Mouse (Mus musculus) midbrain, embryonic 10.5 days (tissue): ENCODE results near the gene Tas2r136. TPM values are rescaled to one million over a fixed set of nuclear protein-coding genes. Genes with fewer than 3 reads are reported as not detected.
A peak's percentile ranks its signal among the peaks of the same experiment; 100 is the strongest.

Experiments used
- DNase-seq: peaks from one replicate; pipeline ENCODE4 v3.0.0-alpha.2; 2017; ENCODE audit warnings: low spot score
- H3K27ac ChIP-seq: fragments of 300-500 bp; sonication (generic); replicated peaks from 2 replicates; pipeline ENCODE4 v1.5.1; 2016; ENCODE audit warnings: mild to moderate bottlenecking
- H3K27me3 ChIP-seq: fragments of 300-500 bp; sonication (generic); 2 replicates; pipeline ENCODE4 v1.6.1; 2016; ENCODE audit warnings: low read depth, mild to moderate bottlenecking; ENCODE audit not compliant: poor library complexity, severe bottlenecking
- H3K36me3 ChIP-seq: fragments of 300-500 bp; sonication (generic); 2 replicates; pipeline ENCODE4 v1.6.1; 2016; ENCODE audit warnings: mild to moderate bottlenecking, moderate library complexity
- H3K4me1 ChIP-seq: fragments of 300-500 bp; sonication (generic); 2 replicates; pipeline ENCODE4 v1.6.1; 2016
- H3K4me3 ChIP-seq: fragments of 300-500 bp; sonication (generic); 2 replicates; pipeline ENCODE4 v1.5.1; 2016; ENCODE audit warnings: mild to moderate bottlenecking, moderate library complexity
- H3K9me3 ChIP-seq: fragments of 300-500 bp; sonication (generic); replicated peaks from 2 replicates; pipeline ENCODE4 v1.6.1; 2016; ENCODE audit warnings: mild to moderate bottlenecking
- WGBS: fragments of 180-500 bp; shearing (Covaris S2); methylation state at CpG from one replicate; pipeline ENCODE4 v1.1.7; 2016; 5-methylcytosine and 5-hydroxymethylcytosine counted together
- polyA plus RNA-seq: library from polyadenylated mRNA; unstranded; fragments of >200 nt; fragmentation: Nextera tagmentation; extraction: Ambion mirVana; gene quantifications from 2 replicates; pipeline ENCODE4 v1.2.1, GENCODE M21; 2016

The Tas2r136 gene
- not detected in 2 replicates for polyA plus RNA-seq

DNA sequence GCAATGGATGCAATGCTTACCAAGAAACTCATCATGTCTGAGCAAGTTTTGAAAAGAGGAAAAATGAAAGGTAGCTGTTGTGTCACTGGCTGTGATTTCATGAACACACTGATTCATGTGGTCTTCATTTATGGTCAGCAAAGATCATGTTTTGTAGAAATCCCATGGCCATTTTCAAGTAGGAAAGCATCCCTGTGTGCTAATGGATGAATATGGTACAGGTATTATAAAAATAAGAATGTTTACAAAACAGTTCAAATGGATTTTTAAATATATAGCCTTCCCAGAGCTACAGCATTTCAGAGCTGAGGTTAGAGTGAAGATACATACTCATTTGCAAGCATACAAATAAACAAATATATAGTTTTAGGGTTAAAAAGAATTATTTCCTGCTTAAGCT is at the start of gene Tas2r136:
Tas2r136 (minus strand) TSS at position 101 of the 400 bp plus-strand sequence.
- Histone ChIP-seq H3K9me3 (no peaks in the 10 kb centered on the region), H3K4me3 (no peak within 1 kb of the TSS), H3K27ac (no peak within 1 kb of the TSS), H3K36me3 (no peaks in the 10 kb centered on the region), H3K27me3 (no peaks in the 10 kb centered on the region), H3K4me1 (no peaks in the 10 kb centered on the region)
- no peak for DNase-seq

DNA sequence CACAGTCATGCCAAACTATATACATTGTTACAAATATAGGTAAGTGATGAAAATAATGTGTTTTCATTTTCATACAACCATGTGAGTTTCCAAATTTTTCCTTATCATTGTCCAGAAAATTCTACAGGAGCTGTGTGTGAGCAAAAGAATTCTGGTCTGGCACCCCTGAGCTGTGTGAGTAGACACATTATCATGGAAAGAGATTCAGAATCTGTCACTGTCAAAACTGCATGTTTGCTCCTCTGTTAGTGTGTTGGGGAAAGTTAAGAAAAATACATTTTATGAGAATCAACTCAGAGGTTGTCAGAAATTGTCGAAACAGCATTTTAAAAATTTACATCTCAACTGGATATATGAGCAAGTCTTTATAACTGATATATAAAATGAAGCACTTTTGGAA is 24.6 kb upstream of the Tas2r136 start, which contains the start of gene Tas2r117:
Tas2r117 (plus strand) TSS at position 301 of the 400 bp plus-strand sequence.
- DNase-seq, result no peak
- WGBS, result 95% methylated on average over 1 of the region's 1 CpGs
- H3K4me3 ChIP-seq, result no peak within 1 kb of the TSS

DNA sequence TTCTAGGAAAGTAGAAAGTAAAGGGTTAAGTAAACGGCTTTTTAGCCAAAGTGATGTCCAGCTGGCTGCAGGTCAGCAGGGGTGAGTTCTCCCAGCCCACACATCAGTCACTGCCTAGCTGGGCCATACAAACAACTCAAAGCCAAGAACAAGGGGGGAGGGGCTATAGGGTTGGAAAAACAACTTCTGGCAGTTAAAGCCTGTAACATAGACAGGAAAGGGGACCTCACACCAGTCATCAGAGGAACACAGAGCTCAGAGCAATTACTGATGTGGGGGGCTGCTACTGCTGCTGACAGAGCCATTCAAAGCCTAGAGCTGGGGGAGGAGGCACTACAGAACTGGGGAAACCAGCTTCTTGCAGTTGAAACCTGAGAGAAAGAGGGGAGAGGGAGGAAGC is 17.4 kb upstream of the Tas2r136 start:
- Histone ChIP-seq H3K4me1 (no peaks in the 10 kb centered on the region), H3K36me3 (no peaks in the 10 kb centered on the region), H3K27ac (no peak overlapping the region), H3K4me3 (no peak overlapping the region), H3K9me3 (peaks cover 38% of the 10 kb centered on the region), H3K27me3 (no peaks in the 10 kb centered on the region)
- peak; percentile 14 for DNase-seq
- WGBS, result 47% methylated on average over 1 of the region's 1 CpGs

More for the DNA sequence above, 24.6 kb upstream of the Tas2r136 start, which contains the start of gene Tas2r117:
- no peak within 1 kb of the TSS for H3K27ac ChIP-seq
- no peaks in the 10 kb centered on the region for H3K27me3 ChIP-seq
- H3K9me3 ChIP-seq, result no peaks in the 10 kb centered on the region
- H3K36me3 ChIP-seq, result no peaks in the 10 kb centered on the region
- no peaks in the 10 kb centered on the region for H3K4me1 ChIP-seq

DNA sequence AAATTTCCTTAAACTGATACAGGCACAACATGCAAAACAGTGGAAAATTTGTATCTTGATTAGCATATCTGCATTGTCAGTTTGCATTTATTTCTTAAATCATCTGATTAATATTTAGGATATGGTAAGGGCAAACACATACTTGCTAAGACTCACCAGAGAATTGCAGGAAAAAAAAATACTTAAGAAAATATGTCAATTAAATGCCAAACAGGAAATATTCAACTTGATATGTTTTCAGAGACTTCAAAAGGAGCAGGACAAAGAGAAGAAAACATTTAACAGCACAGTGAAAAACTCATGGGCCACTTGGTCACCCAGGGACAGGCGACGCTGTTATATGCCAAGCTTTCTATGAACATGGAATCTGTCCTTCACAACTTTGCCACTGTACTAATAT is 16.1 kb downstream of the Tas2r136 start, which contains the start of gene Tas2r102:
Tas2r102 (plus strand) TSS at position 301 of the 400 bp plus-strand sequence.
- DNase-seq, result no peak

DNA sequence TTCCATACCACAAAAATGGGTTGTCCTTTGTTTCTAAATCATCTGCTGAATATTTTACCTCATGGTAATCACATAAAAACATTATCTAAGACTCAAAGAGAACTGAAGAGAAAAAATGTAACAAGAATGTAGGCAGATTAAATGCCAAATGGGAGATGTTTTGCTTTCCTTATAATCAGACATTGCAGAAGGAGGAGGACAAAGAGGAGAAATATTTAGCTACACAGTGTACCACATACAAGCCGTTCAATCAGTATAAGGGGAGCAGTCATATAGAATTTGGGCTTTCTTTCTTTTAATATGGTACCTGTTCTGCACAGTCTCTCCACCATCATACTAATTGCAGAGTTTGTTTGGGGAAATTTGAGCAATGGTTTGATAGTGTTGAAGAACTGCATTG is 23.5 kb downstream of the Tas2r136 start, which contains the start of gene Tas2r124:
Tas2r124 (plus strand) TSS at position 301 of the 400 bp plus-strand sequence.
- Histone ChIP-seq H3K4me1 (no peaks in the 10 kb centered on the region), H3K4me3 (no peak within 1 kb of the TSS), H3K27me3 (no peaks in the 10 kb centered on the region), H3K36me3 (no peaks in the 10 kb centered on the region), H3K27ac (no peak within 1 kb of the TSS), H3K9me3 (no peaks in the 10 kb centered on the region)
- no peak for DNase-seq
- WGBS, result 85% methylated on average over 1 of the region's 1 CpGs

More for the DNA sequence above, 16.1 kb downstream of the Tas2r136 start, which contains the start of gene Tas2r102:
- no peaks in the 10 kb centered on the region for H3K27me3 ChIP-seq
- H3K9me3 ChIP-seq, result no peaks in the 10 kb centered on the region
- H3K27ac ChIP-seq, result no peak within 1 kb of the TSS
- H3K4me3 ChIP-seq, result no peak within 1 kb of the TSS
- WGBS, result 92% methylated on average over 2 of the region's 2 CpGs
- H3K36me3 ChIP-seq, result no peaks in the 10 kb centered on the region
- no peaks in the 10 kb centered on the region for H3K4me1 ChIP-seq

DNA sequence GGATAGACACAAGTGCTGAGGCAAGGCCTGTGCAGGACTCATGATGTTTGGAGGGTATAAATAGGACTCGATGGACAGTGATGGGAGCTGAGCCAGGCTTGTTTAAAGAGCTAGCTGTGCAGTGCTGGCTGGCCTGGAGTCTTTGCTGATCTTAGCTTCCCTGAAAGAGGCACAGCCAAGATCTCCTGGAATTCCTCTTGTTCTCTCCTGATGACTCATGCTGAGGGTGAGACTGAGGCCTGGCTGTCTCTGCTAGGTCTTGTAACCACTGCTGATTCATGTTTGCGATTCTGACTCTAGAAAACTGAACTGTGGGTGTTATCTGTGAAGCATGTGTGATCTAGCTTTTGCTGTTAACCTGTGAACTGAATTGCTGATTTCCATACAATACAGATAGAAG is 27.8 kb downstream of the Tas2r136 start:
- Histone ChIP-seq H3K27ac (no peak overlapping the region), H3K36me3 (no peaks in the 10 kb centered on the region), H3K9me3 (no peaks in the 10 kb centered on the region), H3K4me1 (no peaks in the 10 kb centered on the region), H3K4me3 (no peak overlapping the region), H3K27me3 (no peaks in the 10 kb centered on the region)
- no peak for DNase-seq
- 84% methylated on average over 2 of the region's 2 CpGs for WGBS

DNA sequence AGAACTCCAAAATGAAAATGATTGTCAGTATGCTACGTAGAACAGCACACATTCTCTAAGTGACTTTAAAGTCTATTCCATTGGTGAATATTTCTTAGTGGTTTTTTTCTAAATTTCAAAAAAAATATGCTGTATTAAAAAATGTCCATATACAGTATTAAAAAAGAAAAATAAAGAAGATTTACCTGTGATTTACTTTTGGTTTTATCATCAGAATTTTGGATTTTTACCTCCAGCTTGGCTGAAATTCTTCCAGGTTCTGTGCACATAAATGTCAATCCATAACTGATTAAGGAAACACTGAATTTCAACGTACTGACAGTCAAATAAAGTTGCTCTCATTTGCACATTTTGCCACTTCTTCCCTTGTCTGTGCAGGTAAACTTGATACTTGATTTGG is 40.0 kb downstream of the Tas2r136 start, which contains the start of gene Tas2r115:
Tas2r115 (minus strand) TSS at position 101 of the 400 bp plus-strand sequence.
- H3K36me3 ChIP-seq, result no peaks in the 10 kb centered on the region
- no peak for DNase-seq

More for the DNA sequence above, 40.0 kb downstream of the Tas2r136 start, which contains the start of gene Tas2r115:
- WGBS, result 74% methylated on average over 2 of the region's 2 CpGs
- no peak within 1 kb of the TSS for H3K27ac ChIP-seq
- H3K4me1 ChIP-seq, result no peaks in the 10 kb centered on the region
- H3K4me3 ChIP-seq, result no peak within 1 kb of the TSS
- no peaks in the 10 kb centered on the region for H3K9me3 ChIP-seq
- H3K27me3 ChIP-seq, result no peaks in the 10 kb centered on the region

Other genes starting within 250 kb of the Tas2r136 start
- gene Prh1, start 208.4 kb downstream of the Tas2r136 start, polyA plus RNA-seq, result not detected in 2 replicates
- gene Prp2, start 182.2 kb downstream of the Tas2r136 start, polyA plus RNA-seq, result not detected in 2 replicates
- not detected in 2 replicates for gene A630073D07Rik, start 126.6 kb downstream of the Tas2r136 start, polyA plus RNA-seq
- not detected in 2 replicates for gene Tas2r120, start 121.2 kb downstream of the Tas2r136 start, polyA plus RNA-seq
- not detected in 2 replicates for gene Tas2r121, start 77.2 kb downstream of the Tas2r136 start, polyA plus RNA-seq
- gene Tas2r122, start 66.2 kb downstream of the Tas2r136 start, polyA plus RNA-seq, result not detected in 2 replicates
- not detected in 2 replicates for gene Tas2r115, start 40.1 kb downstream of the Tas2r136 start, polyA plus RNA-seq
- gene Tas2r124, start 23.4 kb downstream of the Tas2r136 start, polyA plus RNA-seq, result not detected in 2 replicates
- not detected in 2 replicates for gene Tas2r102, start 16.0 kb downstream of the Tas2r136 start, polyA plus RNA-seq
- not detected in 2 replicates for gene Tas2r117, start 24.7 kb upstream of the Tas2r136 start, polyA plus RNA-seq
- gene Tas2r123, start 69.0 kb upstream of the Tas2r136 start, polyA plus RNA-seq, result not detected in 2 replicates
- gene Tas2r116, start 77.3 kb upstream of the Tas2r136 start, polyA plus RNA-seq, result not detected in 2 replicates
- not detected in 2 replicates for gene Tas2r110, start 89.8 kb upstream of the Tas2r136 start, polyA plus RNA-seq
- not detected in 2 replicates for gene Tas2r113, start 114.8 kb upstream of the Tas2r136 start, polyA plus RNA-seq
- gene Tas2r125, start 131.5 kb upstream of the Tas2r136 start, polyA plus RNA-seq, result not detected in 2 replicates
- not detected in 2 replicates for gene Tas2r129, start 172.9 kb upstream of the Tas2r136 start, polyA plus RNA-seq
- not detected in 2 replicates for gene Tas2r131, start 179.8 kb upstream of the Tas2r136 start, polyA plus RNA-seq
- gene Tas2r109, start 202.8 kb upstream of the Tas2r136 start, polyA plus RNA-seq, result not detected in 2 replicates